In genomic region chr7:143628540-143628939, GRCm38 (mm10) we compare ENCODE assay signal across 13 mouse cellular contexts. TPM values are rescaled to one million over a fixed set of nuclear protein-coding genes. Genes with fewer than 3 reads are reported as not detected.
DNase-seq lines count a peak whose midpoint lies in the region; ATAC-seq and TF ChIP-seq lines count a peak whose summit lies in the region.
"Had no signal": no experiment of that assay in that cellular context is flagged by ENCODE, and none has a peak within 500 bp of the region (broad histone marks: within the 10 kb centered on the region; RNA-seq: fewer than 3 reads in every experiment).

TSS of gene Tnfrsf26 (minus strand) at chr7:143628722.

- TF ChIP-seq POLR2A in bone marrow, adult 2 months (IDR thresholded peaks at IDR 0.05; ENCODE audit: borderline replicate concordance, control insufficient read depth, low read depth, low read length) = no peak

- no peak within 1 kb of the TSS for H3K4me3 ChIP-seq in heart, embryonic 16.5 days (ENCODE audit: low read length)
- peak within 1 kb of the TSS; percentile 63 for H3K4me3 ChIP-seq in bone marrow, adult 2 months (replicated peaks; ENCODE audit: control insufficient read depth, low read depth, low read length)
- H3K4me3 ChIP-seq in macrophage (ENCODE audit: inconsistent target) = peak within 1 kb of the TSS; percentile 40
- H3K4me3 ChIP-seq: midbrain, embryonic 10.5 days; myocyte had no signal

- no peak for ATAC-seq in heart, embryonic 16.5 days (replicated peaks; ENCODE audit: extremely low read depth, insufficient read depth, low FRiP score)

- no peak within 1 kb of the TSS; the same call in 1 of the 2 replicates for H3K27ac ChIP-seq in heart, embryonic 16.5 days (ENCODE audit: low read length)
- H3K27ac ChIP-seq in bone marrow, adult 2 months (ENCODE audit: control insufficient read depth, insufficient read depth, low read depth, low read length, poor library complexity) = peak within 1 kb of the TSS; percentile 87
- peak within 1 kb of the TSS; percentile 91 for H3K27ac ChIP-seq in macrophage
- H3K27ac ChIP-seq: midbrain, embryonic 10.5 days had no signal

- peaks cover 31% of the 10 kb centered on the region for H3K79me2 ChIP-seq in macrophage (ENCODE audit: inconsistent target)

- H3K4me2 ChIP-seq in heart, embryonic 16.5 days (ENCODE audit: low read depth, low read length) = peak within 1 kb of the TSS; percentile 37

- no peaks in the 10 kb centered on the region for H3K27me3 ChIP-seq in heart, embryonic 16.5 days (ENCODE audit: control insufficient read depth, insufficient read depth, low read length)

- intact Hi-C loops in heart, postnatal 14 days (cut with DNase I) = no loop called here
- intact Hi-C loops in left cerebral cortex, postnatal 36 days (cut with DNase I) = no loop called here

- no peaks in the 10 kb centered on the region; the same call in 1 of the 2 replicates for H3K9me3 ChIP-seq in heart, embryonic 16.5 days (replicated peaks; ENCODE audit: control insufficient read depth, low read length)
- H3K9me3 ChIP-seq: midbrain, embryonic 10.5 days had no signal

- H3K36me3 ChIP-seq in heart, embryonic 16.5 days (ENCODE audit: control insufficient read depth, insufficient read depth) = no peaks in the 10 kb centered on the region
- H3K36me3 ChIP-seq in macrophage (ENCODE audit: inconsistent target) = no peaks in the 10 kb centered on the region
- H3K36me3 ChIP-seq: midbrain, embryonic 10.5 days had no signal

- H3K9ac ChIP-seq in heart, embryonic 16.5 days (ENCODE audit: low read length) = peak within 1 kb of the TSS; percentile 25; the same call in 1 of the 2 replicates

- TF ChIP-seq CTCF in bone marrow, adult 2 months (IDR thresholded peaks at IDR 0.05; ENCODE audit: control insufficient read depth, insufficient read depth, low read length) = no peak

- no peak for DNase-seq in heart, postnatal 14 days
- DNase-seq in 416B (ENCODE audit: low read depth) = peak; percentile 64
- DNase-seq in layer of hippocampus, adult 18-20 months (ENCODE audit: low spot score in 2 of 2) = no peak
- no peak for DNase-seq in adrenal gland, adult 2 months
- DNase-seq in left cerebral cortex, postnatal 36 days (ENCODE audit: low spot score in 2 of 2) = no peak
- DNase-seq: adrenal gland, adult 8-10 months; cerebellum, adult 11 months; kidney, adult 18-20 months had no signal

- 77% methylated on average over 1 of the region's 1 CpGs for WGBS in heart, embryonic 16.5 days
- 45% methylated on average over 1 of the region's 1 CpGs for WGBS in bone marrow, adult 2 months
- 57% methylated on average over 1 of the region's 1 CpGs for WGBS in macrophage (ENCODE audit: missing documents)

- no peaks in the 10 kb centered on the region for H3K4me1 ChIP-seq in heart, embryonic 16.5 days (ENCODE audit: control insufficient read depth, insufficient read depth, low read length)
- no peaks in the 10 kb centered on the region; the same call in none of the 2 replicates for H3K4me1 ChIP-seq in bone marrow, adult 2 months (ENCODE audit: control insufficient read depth, insufficient read depth, low read length)
- H3K4me1 ChIP-seq: midbrain, embryonic 10.5 days had no signal

RNA-seq across cellular contexts. Expression of gene Tnfrsf26, which starts in this region (rescaled TPM):
- polyA plus RNA-seq in heart, embryonic 16.5 days (2015; fragmentation: Nextera tagmentation; extraction: Ambion mirVana) = 0.65 and 1.2 TPM in 2 replicates
- total RNA-seq in heart, postnatal 14 days (2021) = under 1 TPM; 0.71 to 0.76 TPM
- 2.4 and 4.3 TPM in 2 replicates for polyA plus RNA-seq in bone marrow, adult 2 months (2011; ENCODE audit: insufficient read depth, insufficient read length, low replicate concordance, missing spikeins)
- 10 to 100 TPM in 1 of 26 experiments, 1 to 10 TPM in 19, under 1 TPM in 6; 0.37 to 11.2 (median 1.9) TPM for total RNA-seq in macrophage (2018; cell fraction: chromatin; rRNA removed)
- total RNA-seq in macrophage (2018; cell fraction: cytosol; rRNA removed) = 10 to 100 TPM in 4 of 26 experiments, 1 to 10 TPM in 22; 3.6 to 12.1 (median 6.2) TPM
- total RNA-seq in macrophage (2018; cell fraction: nucleus; rRNA removed) = 10 to 100 TPM in 6 of 26 experiments, 1 to 10 TPM in 20; 2.5 to 20.0 (median 7.6) TPM
- polyA plus RNA-seq in macrophage (2018) = 5.9 to 10.7 TPM (median 10.6 TPM) in 3 replicates
- under 1 TPM in 1 of 2 experiments, not detected in 1; 0.13 TPM for total RNA-seq in layer of hippocampus, adult 18-20 months (2021)
- 1 to 10 TPM in 1 of 2 experiments, under 1 TPM in 1; 0.55 to 1.1 TPM for total RNA-seq in adrenal gland, adult 2 months (2021)
- polyA plus RNA-seq in adrenal gland, adult 2 months (2012; rRNA removed) = 0.17 and 0.29 TPM in 2 replicates
- under 1 TPM in 1 of 2 experiments, not detected in 1; 0.11 TPM for total RNA-seq in left cerebral cortex, postnatal 36 days (2021)
